Mouse (Mus musculus) thymus, adult 2 months (tissue): ENCODE results near the gene Kbtbd7.

Source experiments
- CTCF ChIP-seq: fragments of 200-500 bp; IDR thresholded peaks from 2 replicates; pipeline ENCODE4 v1.5.1; 2012; ENCODE audit warnings: mild to moderate bottlenecking, control low read depth, low read length, moderate library complexity, borderline replicate concordance; ENCODE audit not compliant: control insufficient read depth, poor library complexity, insufficient read depth; ENCODE audit errors: extremely low read depth
- POLR2A ChIP-seq: fragments of 200-500 bp; IDR thresholded peaks from 2 replicates; pipeline ENCODE4 v1.6.1; 2012; ENCODE audit warnings: mild to moderate bottlenecking, low read length, control low read depth, moderate library complexity; ENCODE audit not compliant: control insufficient read depth, poor library complexity, insufficient read depth; ENCODE audit errors: extremely low read depth

GRCm38 (mm10) chr14:79440655-79441054 lies 14.3 kb downstream of the Kbtbd7 start:
- TF ChIP-seq CTCF (no peak), POLR2A (no peak)
